Mouse (Mus musculus) liver, adult 2 months (tissue): ENCODE measurements around the gene Lmntd2. TPM values are rescaled to one million over a fixed set of nuclear protein-coding genes. Genes with fewer than 3 reads are reported as not detected.

Experiments
- DNase-seq: peaks from one replicate; pipeline ENCODE4 v3.0.0-alpha.2; 2011; ENCODE audit warnings: low read depth, low spot score; ENCODE audit errors: extremely low read depth
- H3K27ac ChIP-seq: fragments of 200-500 bp; replicated peaks from 2 replicates; pipeline ENCODE4 v1.5.1; 2012; ENCODE audit warnings: low read depth, mild to moderate bottlenecking, control low read depth, inconsistent platforms, low read length; ENCODE audit not compliant: insufficient read depth
- H3K27me3 ChIP-seq: fragments of 200-500 bp; 2 replicates; pipeline ENCODE4 v1.6.1; 2012; ENCODE audit warnings: mild to moderate bottlenecking, moderate library complexity, low read length, inconsistent platforms; ENCODE audit not compliant: control insufficient read depth, insufficient read depth
- H3K36me3 ChIP-seq: fragments of 200-500 bp; 2 replicates; pipeline ENCODE4 v1.6.1; 2012; ENCODE audit warnings: low read length, inconsistent platforms; ENCODE audit not compliant: control insufficient read depth, insufficient read depth
- H3K4me1 ChIP-seq: fragments of 200-500 bp; 2 replicates; pipeline ENCODE4 v1.6.1; 2011; ENCODE audit warnings: low read length; ENCODE audit not compliant: control insufficient read depth, insufficient read depth
- H3K4me3 ChIP-seq: fragments of 200-500 bp; 2 replicates; pipeline ENCODE4 v1.5.1; 2011; ENCODE audit warnings: low read depth, mild to moderate bottlenecking, control low read depth, low read length, moderate library complexity; ENCODE audit not compliant: insufficient read depth
- H3K79me2 ChIP-seq: fragments of 200-500 bp; 2 replicates; pipeline ENCODE4 v1.6.1; 2012; ENCODE audit warnings: inconsistent platforms, mild to moderate bottlenecking, low read length, moderate library complexity; ENCODE audit not compliant: control insufficient read depth, insufficient read depth
- H3K9ac ChIP-seq: fragments of 200-500 bp; 2 replicates; pipeline ENCODE4 v1.6.1; 2012; ENCODE audit warnings: low read depth, mild to moderate bottlenecking, control low read depth, inconsistent platforms, low read length
- CTCF ChIP-seq: fragments of 200-500 bp; IDR thresholded peaks from 2 replicates; pipeline ENCODE4 v1.5.1; 2011; ENCODE audit warnings: low read depth, low read length, control low read depth
- POLR2A ChIP-seq: fragments of 200-500 bp; IDR thresholded peaks from 2 replicates; pipeline ENCODE4 v1.6.1; 2011; ENCODE audit warnings: low read length, control low read depth; ENCODE audit not compliant: insufficient read depth; ENCODE audit errors: extremely low read depth
- WGBS: fragments of 180-500 bp; shearing (Covaris S2); methylation state at CpG from one replicate; pipeline ENCODE4 v1.1.7; 2018; 5-methylcytosine and 5-hydroxymethylcytosine counted together
- polyA plus RNA-seq: library from polyadenylated mRNA; depleted of rRNA; stranded (reverse); fragments of >200 nt; gene quantifications from 2 replicates; pipeline ENCODE4 v1.2.3, GENCODE M21; 2012
- total RNA-seq: library from RNA; depleted of rRNA; stranded (reverse); fragments of >200 nt; gene quantifications from 2 replicates; pipeline ENCODE4 v1.2.3, GENCODE M21; 2014

Lmntd2 gene
- total and polyA plus RNA-seq, 2 experiments, result 0.83 to 2.2 TPM

- no peaks in the 10 kb centered on the region for H3K36me3 ChIP-seq
- H3K27ac ChIP-seq, result no peak overlapping the region
- DNase-seq, result no peak
- TF ChIP-seq CTCF, result no peak
- TF ChIP-seq POLR2A, result no peak
- H3K79me2 ChIP-seq, result no peaks in the 10 kb centered on the region
- H3K27me3 ChIP-seq, result no peaks in the 10 kb centered on the region
- 96% methylated on average over 18 of the region's 18 CpGs for WGBS
- no peak overlapping the region for H3K4me3 ChIP-seq
- H3K4me1 ChIP-seq, result no peaks in the 10 kb centered on the region
- no peak overlapping the region for H3K9ac ChIP-seq
These were observed 7.5 kb downstream of the Lmntd2 start for GRCm38 (mm10) chr7:141206182-141206937.

GRCm38 (mm10) chr7:141205504-141205903 is 8.4 kb downstream of the Lmntd2 start:
- H3K36me3 ChIP-seq, result no peaks in the 10 kb centered on the region
- DNase-seq, result no peak
- no peaks in the 10 kb centered on the region for H3K27me3 ChIP-seq
- 96% methylated on average over 5 of the region's 5 CpGs for WGBS
- H3K4me3 ChIP-seq, result no peak overlapping the region
- H3K79me2 ChIP-seq, result no peaks in the 10 kb centered on the region
- H3K27ac ChIP-seq, result no peak overlapping the region
- H3K4me1 ChIP-seq, result no peaks in the 10 kb centered on the region
- TF ChIP-seq POLR2A (no peak), CTCF (no peak)
- H3K9ac ChIP-seq, result no peak overlapping the region

GRCm38 (mm10) chr7:141204546-141204945 is 9.3 kb downstream of the Lmntd2 start:
- Histone ChIP-seq H3K79me2 (no peaks in the 10 kb centered on the region), H3K36me3 (no peaks in the 10 kb centered on the region), H3K27me3 (no peaks in the 10 kb centered on the region), H3K9ac (no peak overlapping the region), H3K4me1 (no peaks in the 10 kb centered on the region), H3K4me3 (no peak overlapping the region), H3K27ac (no peak overlapping the region)
- WGBS, result 72% methylated on average over 3 of the region's 3 CpGs
- TF ChIP-seq POLR2A, result no peak
- no peak for TF ChIP-seq CTCF
- no peak for DNase-seq

DNA sequence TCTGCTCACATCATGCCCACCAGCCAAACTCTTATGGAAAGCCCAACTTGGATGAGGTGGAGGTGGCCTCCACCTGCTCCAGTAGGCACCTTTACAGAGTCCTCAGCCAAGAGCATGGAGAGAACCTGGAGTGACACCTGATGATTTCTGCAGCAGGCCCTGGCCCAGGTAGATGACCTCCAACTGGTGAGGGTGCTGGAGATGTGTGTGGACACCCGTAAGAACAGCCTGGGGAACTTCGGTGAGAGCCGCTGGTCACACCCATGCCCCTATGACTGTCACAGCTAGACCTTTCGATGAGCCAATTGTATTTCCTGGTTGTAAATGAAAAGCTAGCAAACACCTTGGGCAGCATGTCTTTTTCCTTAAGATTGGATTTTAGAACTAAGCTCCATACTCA is 15.8 kb downstream of the Lmntd2 start:
- Histone ChIP-seq H3K4me1 (0 out of 2 replicates have a peak, but pooled peaks cover 4% of the 10 kb centered on the region), H3K36me3 (no peaks in the 10 kb centered on the region), H3K27ac (no peak overlapping the region), H3K4me3 (no peak overlapping the region), H3K27me3 (no peaks in the 10 kb centered on the region), H3K79me2 (no peaks in the 10 kb centered on the region), H3K9ac (no peak overlapping the region)
- WGBS, result 94% methylated on average over 4 of the region's 4 CpGs
- TF ChIP-seq CTCF (no peak), POLR2A (no peak)
- DNase-seq, result no peak

- WGBS, result 96% methylated on average over 8 of the region's 8 CpGs
- DNase-seq, result no peak
- peaks cover 2% of the 10 kb centered on the region; the same call in 1 of the 2 replicates for H3K36me3 ChIP-seq
- no peak for TF ChIP-seq CTCF
- no peak for TF ChIP-seq POLR2A
- H3K9ac ChIP-seq, result no peak overlapping the region
- H3K27ac ChIP-seq, result no peak overlapping the region
- H3K4me1 ChIP-seq, result peaks cover 9% of the 10 kb centered on the region; the same call in 1 of the 2 replicates
- H3K79me2 ChIP-seq, result no peaks in the 10 kb centered on the region
- H3K4me3 ChIP-seq, result no peak overlapping the region
- H3K27me3 ChIP-seq, result no peaks in the 10 kb centered on the region
These were observed 17.1 kb downstream of the Lmntd2 start for GRCm38 (mm10) chr7:141196619-141197282.

DNA sequence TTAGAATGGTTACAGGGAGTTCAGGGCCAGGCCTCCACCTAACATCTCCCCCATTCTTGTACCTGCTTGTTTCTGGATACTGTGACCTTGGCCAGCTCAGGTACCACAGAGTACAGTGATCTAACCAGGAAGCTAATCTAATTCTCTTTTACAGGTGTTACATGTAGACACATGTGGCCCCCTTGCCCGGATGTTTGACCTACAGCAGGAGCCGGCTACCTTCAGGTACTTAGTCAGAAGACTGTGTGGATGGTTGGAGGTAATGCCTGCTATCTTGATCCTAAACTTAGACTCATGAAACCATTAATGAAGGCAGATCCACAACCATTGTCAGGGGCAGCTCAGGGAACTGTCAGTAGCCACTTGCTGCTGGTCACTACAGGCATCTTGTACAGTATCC is 18.1 kb downstream of the Lmntd2 start:
- H3K4me1 ChIP-seq, result peaks cover 9% of the 10 kb centered on the region; the same call in 1 of the 2 replicates
- H3K79me2 ChIP-seq, result no peaks in the 10 kb centered on the region
- DNase-seq, result no peak
- H3K27ac ChIP-seq, result no peak overlapping the region
- no peak for TF ChIP-seq POLR2A
- no peak for TF ChIP-seq CTCF
- H3K9ac ChIP-seq, result no peak overlapping the region
- no peaks in the 10 kb centered on the region for H3K27me3 ChIP-seq
- H3K4me3 ChIP-seq, result no peak overlapping the region
- WGBS, result 95% methylated on average over 2 of the region's 2 CpGs
- H3K36me3 ChIP-seq, result peaks cover 4% of the 10 kb centered on the region; the same call in 1 of the 2 replicates
